In genomic region chr7:115134926-115135575, GRCm38 (mm10) we compare ENCODE assay signal across 9 mouse cellular contexts.
A peak's percentile ranks its signal among the peaks of the same experiment; 100 is the strongest.
DNase-seq lines count a peak whose midpoint lies in the region; ATAC-seq lines count a peak whose summit lies in the region.
"Had no signal": no experiment of that assay in that cellular context is flagged by ENCODE, and none has a peak within 500 bp of the region (broad histone marks: within the 10 kb centered on the region; RNA-seq: fewer than 3 reads in every experiment).

No protein-coding gene starts in this region.

- no peak overlapping the region for H3K4me2 ChIP-seq in midbrain, embryonic 16.5 days (ENCODE audit: low read length)
- H3K4me2 ChIP-seq in midbrain, embryonic 15.5 days, result no peak overlapping the region
- H3K4me2 ChIP-seq in intestine, embryonic 15.5 days (replicated peaks), result no peak overlapping the region
- H3K4me2 ChIP-seq in liver, embryonic 11.5 days, result no peak overlapping the region

- H3K27me3 ChIP-seq in midbrain, embryonic 16.5 days (ENCODE audit: control insufficient read depth, insufficient read depth, low read depth, low read length), result no peaks in the 10 kb centered on the region
- no peaks in the 10 kb centered on the region for H3K27me3 ChIP-seq in midbrain, embryonic 15.5 days (replicated peaks)
- H3K27me3 ChIP-seq in intestine, embryonic 15.5 days (replicated peaks), result no peaks in the 10 kb centered on the region
- H3K27me3 ChIP-seq in liver, embryonic 11.5 days (replicated peaks; ENCODE audit: control insufficient read depth, insufficient read depth, low read length), result no peaks in the 10 kb centered on the region

- 0 out of 2 replicates have a peak, but pooled peaks have one; percentile 32 for ATAC-seq in midbrain, embryonic 16.5 days
- no peak for ATAC-seq in midbrain, embryonic 15.5 days (replicated peaks)
- no peak for ATAC-seq in intestine, embryonic 15.5 days
- ATAC-seq in liver, embryonic 11.5 days (replicated peaks; ENCODE audit: low FRiP score), result no peak

- no peak overlapping the region for H3K4me3 ChIP-seq in midbrain, embryonic 16.5 days (ENCODE audit: low read depth, low read length)
- no peak overlapping the region for H3K4me3 ChIP-seq in midbrain, embryonic 15.5 days
- no peak overlapping the region for H3K4me3 ChIP-seq in intestine, embryonic 15.5 days (replicated peaks)
- no peak overlapping the region for H3K4me3 ChIP-seq in liver, embryonic 11.5 days (ENCODE audit: low read depth, low read length)

- DNase-seq in gastrocnemius, postnatal 25 days, result peak; percentile 12
- no peak for DNase-seq in gastrocnemius, postnatal 14 days
- peak; percentile 34 for DNase-seq in heart, postnatal 25 days (ENCODE audit: low spot score)
- no peak for DNase-seq in spleen, postnatal 36 days (ENCODE audit: low spot score in 2 of 2)
- DNase-seq in liver, embryonic 11.5 days (ENCODE audit: low spot score), result no peak

- H3K9ac ChIP-seq in midbrain, embryonic 16.5 days (ENCODE audit: low read depth, low read length), result no peak overlapping the region
- H3K9ac ChIP-seq in midbrain, embryonic 15.5 days, result no peak overlapping the region
- no peak overlapping the region for H3K9ac ChIP-seq in intestine, embryonic 15.5 days
- H3K9ac ChIP-seq in liver, embryonic 11.5 days (ENCODE audit: low read depth, low read length), result no peak overlapping the region

- H3K4me1 ChIP-seq in midbrain, embryonic 16.5 days (ENCODE audit: control insufficient read depth, insufficient read depth, low read length), result peaks cover 3% of the 10 kb centered on the region; the same call in 1 of the 2 replicates
- H3K4me1 ChIP-seq in midbrain, embryonic 15.5 days, result peaks cover 10% of the 10 kb centered on the region
- no peaks in the 10 kb centered on the region for H3K4me1 ChIP-seq in intestine, embryonic 15.5 days (replicated peaks)
- H3K4me1 ChIP-seq in liver, embryonic 11.5 days (replicated peaks; ENCODE audit: control insufficient read depth, insufficient read depth, low read length), result no peaks in the 10 kb centered on the region

- no peaks in the 10 kb centered on the region for H3K36me3 ChIP-seq in midbrain, embryonic 16.5 days (ENCODE audit: control insufficient read depth, insufficient read depth, low read length)
- no peaks in the 10 kb centered on the region for H3K36me3 ChIP-seq in midbrain, embryonic 15.5 days (replicated peaks)
- no peaks in the 10 kb centered on the region for H3K36me3 ChIP-seq in intestine, embryonic 15.5 days
- H3K36me3 ChIP-seq in liver, embryonic 11.5 days (ENCODE audit: control insufficient read depth, insufficient read depth, low read length), result no peaks in the 10 kb centered on the region

- no peaks in the 10 kb centered on the region for H3K9me3 ChIP-seq in midbrain, embryonic 16.5 days (replicated peaks; ENCODE audit: control insufficient read depth, low read length, poor library complexity, severe bottlenecking)
- H3K9me3 ChIP-seq in midbrain, embryonic 15.5 days, result no peaks in the 10 kb centered on the region
- H3K9me3 ChIP-seq in intestine, embryonic 15.5 days, result no peaks in the 10 kb centered on the region
- no peaks in the 10 kb centered on the region for H3K9me3 ChIP-seq in liver, embryonic 11.5 days (ENCODE audit: control insufficient read depth, low read length)

- 52% methylated on average over 3 of the region's 3 CpGs for WGBS in midbrain, embryonic 16.5 days
- 67% methylated on average over 3 of the region's 3 CpGs for WGBS in midbrain, embryonic 15.5 days
- 92% methylated on average over 3 of the region's 3 CpGs for WGBS in intestine, embryonic 15.5 days
- whole genome bisulfite sequencing in liver, embryonic 11.5 days, result 66% methylated on average over 3 of the region's 3 CpGs

- H3K27ac ChIP-seq in midbrain, embryonic 16.5 days (ENCODE audit: low read length), result no peak overlapping the region
- no peak overlapping the region for H3K27ac ChIP-seq in midbrain, embryonic 15.5 days
- no peak overlapping the region for H3K27ac ChIP-seq in intestine, embryonic 15.5 days
- H3K27ac ChIP-seq in liver, embryonic 11.5 days (ENCODE audit: low read depth, low read length), result no peak overlapping the region
- H3K27ac ChIP-seq: kidney, postnatal 0 days had no signal

- intact Hi-C loops in gastrocnemius, postnatal 14 days (cut with DNase I; ENCODE audit: low total_unique reads), result no loop called here
- intact Hi-C loops in heart, postnatal 25 days (cut with DNase I), result no loop called here

Comparison
In these comparisons a context has a peak if more than half of its experiments do, and no peak if none do; other contexts are left out.
1. DNase-seq: peak in gastrocnemius, postnatal 25 days (single experiment) and heart, postnatal 25 days (single experiment); none in gastrocnemius, postnatal 14 days (single experiment), spleen, postnatal 36 days (0 of 2) and liver, embryonic 11.5 days (single experiment).